Mouse (Mus musculus): ENCODE results near the gene Boc. TPM values are rescaled to one million over a fixed set of nuclear protein-coding genes. Genes with fewer than 3 reads are reported as not detected.

Gene Boc
- polyA plus RNA-seq, 1 experiment from 2014 or later: 20.6 TPM

GRCm38 (mm10) chr16:44551491-44551890 is 7.2 kb downstream of the Boc start:
- peaks cover 21% of the 10 kb centered on the region for H3K36me3 ChIP-seq (ENCODE audit: poor library complexity, severe bottlenecking)
- no peaks in the 10 kb centered on the region for H3K9me3 ChIP-seq (replicated peaks)
- H3K9ac ChIP-seq: peak overlapping the region; percentile 45; the same call in 1 of the 2 replicates
- no peak overlapping the region for H3K4me3 ChIP-seq
- H3K4me2 ChIP-seq: peak overlapping the region; percentile 53
- 22% methylated on average over 5 of the region's 5 CpGs for WGBS
- peak overlapping the region; percentile 83 for H3K27ac ChIP-seq
- peaks cover 87% of the 10 kb centered on the region for H3K4me1 ChIP-seq
- no peaks in the 10 kb centered on the region for H3K27me3 ChIP-seq
- peak; percentile 24; the same call in 1 of the 2 replicates for ATAC-seq

GRCm38 (mm10) chr16:44550843-44551242 is 7.9 kb downstream of the Boc start:
- 34% methylated on average over 5 of the region's 5 CpGs for WGBS
- H3K27ac ChIP-seq: peak overlapping the region; percentile 83
- peak overlapping the region; percentile 35 for H3K4me2 ChIP-seq
- H3K4me1 ChIP-seq: peaks cover 87% of the 10 kb centered on the region
- no peaks in the 10 kb centered on the region for H3K27me3 ChIP-seq
- H3K9me3 ChIP-seq (replicated peaks): no peaks in the 10 kb centered on the region
- peak; percentile 46; the same call in 1 of the 2 replicates for ATAC-seq
- peak overlapping the region; percentile 14; the same call in 1 of the 2 replicates for H3K9ac ChIP-seq
- H3K36me3 ChIP-seq (ENCODE audit: poor library complexity, severe bottlenecking): peaks cover 21% of the 10 kb centered on the region
- H3K4me3 ChIP-seq: no peak overlapping the region

- no peaks in the 10 kb centered on the region for H3K27me3 ChIP-seq
- no peak overlapping the region for H3K9ac ChIP-seq
- peaks cover 21% of the 10 kb centered on the region for H3K36me3 ChIP-seq (ENCODE audit: poor library complexity, severe bottlenecking)
- H3K4me1 ChIP-seq: peaks cover 89% of the 10 kb centered on the region
- H3K9me3 ChIP-seq (replicated peaks): no peaks in the 10 kb centered on the region
- no peak; the same call in 1 of the 2 replicates for ATAC-seq
- H3K27ac ChIP-seq: peak overlapping the region; percentile 83
- H3K4me3 ChIP-seq: no peak overlapping the region
- 58% methylated on average over 7 of the region's 7 CpGs for WGBS
- peak overlapping the region; percentile 35; the same call in 1 of the 2 replicates for H3K4me2 ChIP-seq
Measured at GRCm38 (mm10) chr16:44549867-44550679, 8.6 kb downstream of the Boc start.

- no peak overlapping the region for H3K4me2 ChIP-seq
- no peak overlapping the region for H3K9ac ChIP-seq
- 84% methylated on average over 6 of the region's 6 CpGs for whole genome bisulfite sequencing
- H3K27ac ChIP-seq: peak overlapping the region; percentile 83
- H3K27me3 ChIP-seq: no peaks in the 10 kb centered on the region
- H3K36me3 ChIP-seq (ENCODE audit: poor library complexity, severe bottlenecking): peaks cover 21% of the 10 kb centered on the region
- no peaks in the 10 kb centered on the region for H3K9me3 ChIP-seq (replicated peaks)
- no peak for ATAC-seq
- H3K4me1 ChIP-seq: peaks cover 90% of the 10 kb centered on the region
- no peak overlapping the region for H3K4me3 ChIP-seq
Measured at GRCm38 (mm10) chr16:44549381-44549780, 9.3 kb downstream of the Boc start.

GRCm38 (mm10) chr16:44547976-44548375 is 10.7 kb downstream of the Boc start:
- no peak for ATAC-seq
- H3K9ac ChIP-seq: no peak overlapping the region
- peaks cover 21% of the 10 kb centered on the region for H3K36me3 ChIP-seq (ENCODE audit: poor library complexity, severe bottlenecking)
- no peaks in the 10 kb centered on the region for H3K27me3 ChIP-seq
- H3K27ac ChIP-seq: no peak overlapping the region
- H3K4me1 ChIP-seq: peaks cover 90% of the 10 kb centered on the region
- 83% methylated on average over 1 of the region's 1 CpGs for WGBS
- H3K4me2 ChIP-seq: no peak overlapping the region
- no peaks in the 10 kb centered on the region for H3K9me3 ChIP-seq (replicated peaks)
- H3K4me3 ChIP-seq: no peak overlapping the region

GRCm38 (mm10) chr16:44546831-44547230 is 11.9 kb downstream of the Boc start:
- WGBS: 82% methylated on average over 8 of the region's 8 CpGs
- Histone ChIP-seq H3K27me3 (no peaks in the 10 kb centered on the region), H3K27ac (no peak overlapping the region), H3K9ac (no peak overlapping the region), H3K4me3 (no peak overlapping the region), H3K36me3 (ENCODE audit: poor library complexity, severe bottlenecking) (peaks cover 21% of the 10 kb centered on the region), H3K4me2 (no peak overlapping the region), H3K4me1 (peaks cover 90% of the 10 kb centered on the region), H3K9me3 (replicated peaks) (no peaks in the 10 kb centered on the region)
- no peak for ATAC-seq

GRCm38 (mm10) chr16:44545939-44546338 is 12.8 kb downstream of the Boc start:
- WGBS: 71% methylated on average over 2 of the region's 2 CpGs
- Histone ChIP-seq H3K9ac (no peak overlapping the region), H3K4me3 (no peak overlapping the region), H3K9me3 (replicated peaks) (no peaks in the 10 kb centered on the region), H3K4me2 (no peak overlapping the region), H3K27ac (no peak overlapping the region), H3K27me3 (no peaks in the 10 kb centered on the region), H3K36me3 (ENCODE audit: poor library complexity, severe bottlenecking) (peaks cover 21% of the 10 kb centered on the region), H3K4me1 (peaks cover 91% of the 10 kb centered on the region)
- ATAC-seq: no peak

DNA sequence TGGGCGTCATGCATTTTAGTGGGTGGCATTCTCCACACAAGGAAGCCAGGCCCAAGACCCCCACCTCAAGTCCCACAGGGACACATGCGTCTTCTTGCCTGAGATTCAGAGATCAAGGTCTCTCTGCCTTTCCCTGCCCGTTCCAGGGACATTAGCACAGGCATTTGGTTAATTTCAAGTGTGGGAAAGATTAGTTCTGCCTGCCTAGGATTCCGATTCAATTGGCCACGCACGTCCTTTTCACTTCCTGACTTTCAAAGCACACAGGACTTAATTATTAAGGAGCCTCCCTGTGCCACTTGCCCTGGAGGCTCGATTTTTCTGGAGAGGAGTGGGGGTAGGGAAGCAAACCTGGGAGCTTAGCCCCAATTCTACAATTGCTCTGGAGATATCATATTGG is 13.5 kb downstream of the Boc start:
- Histone ChIP-seq H3K4me2 (0 out of 2 replicates have a peak overlapping the region, but pooled peaks have one; percentile 6), H3K4me3 (no peak overlapping the region), H3K27ac (peak overlapping the region; percentile 53; the same call in 1 of the 2 replicates), H3K9ac (no peak overlapping the region), H3K36me3 (ENCODE audit: poor library complexity, severe bottlenecking) (peaks cover 21% of the 10 kb centered on the region), H3K9me3 (replicated peaks) (no peaks in the 10 kb centered on the region), H3K4me1 (peaks cover 91% of the 10 kb centered on the region), H3K27me3 (no peaks in the 10 kb centered on the region)
- WGBS: 28% methylated on average over 7 of the region's 7 CpGs
- ATAC-seq: no peak

- no peak for ATAC-seq
Measured at GRCm38 (mm10) chr16:44543098-44543497, 15.6 kb downstream of the Boc start.

DNA sequence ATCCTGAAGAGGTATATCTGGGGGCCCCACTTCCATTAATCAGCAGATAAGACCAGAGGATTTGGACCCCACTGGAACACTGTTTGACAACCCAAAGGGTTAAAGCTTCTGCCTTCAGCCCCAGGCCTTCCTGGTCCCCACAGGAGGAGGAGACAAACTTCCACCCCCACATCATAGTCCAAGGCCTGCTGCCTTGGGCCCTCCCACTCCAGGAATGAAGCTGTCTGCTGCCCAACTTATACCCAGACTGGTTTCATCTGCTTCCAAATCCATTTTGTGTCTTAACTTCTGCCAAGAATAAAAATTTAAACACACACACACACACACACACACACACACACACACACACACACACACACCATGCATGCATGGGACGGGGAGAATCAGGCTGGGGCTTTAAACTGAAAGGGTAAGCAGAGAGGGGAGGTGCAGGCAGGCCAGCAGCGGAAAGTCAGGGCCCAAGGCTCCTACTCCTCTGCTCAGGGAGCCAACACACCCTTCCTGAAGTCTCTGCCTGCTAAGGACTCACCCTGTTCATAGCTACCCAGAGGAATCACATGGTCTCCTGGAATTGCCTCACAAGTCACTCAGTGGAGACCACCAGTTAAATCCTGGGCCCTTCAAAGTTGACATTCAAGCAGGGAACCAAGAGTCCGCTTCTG is 16.5 kb downstream of the Boc start:
- Histone ChIP-seq H3K9me3 (replicated peaks) (no peaks in the 10 kb centered on the region), H3K27ac (peak overlapping the region; percentile 55; the same call in 1 of the 2 replicates), H3K4me1 (peaks cover 96% of the 10 kb centered on the region), H3K36me3 (ENCODE audit: poor library complexity, severe bottlenecking) (0 out of 2 replicates have a peak, but pooled peaks cover under 1% of the 10 kb centered on the region), H3K9ac (peak overlapping the region; percentile 21; the same call in 1 of the 2 replicates), H3K4me3 (no peak overlapping the region), H3K4me2 (peak overlapping the region; percentile 9), H3K27me3 (no peaks in the 10 kb centered on the region)
- ATAC-seq: no peak
- 50% methylated on average over 3 of the region's 3 CpGs for WGBS

More at GRCm38 (mm10) chr16:44543098-44543497, 15.6 kb downstream of the Boc start:
- Histone ChIP-seq H3K27me3 (no peaks in the 10 kb centered on the region), H3K4me3 (no peak overlapping the region), H3K4me1 (peaks cover 94% of the 10 kb centered on the region), H3K36me3 (ENCODE audit: poor library complexity, severe bottlenecking) (peaks cover 10% of the 10 kb centered on the region; the same call in 1 of the 2 replicates), H3K4me2 (peak overlapping the region; percentile 9; the same call in 1 of the 2 replicates), H3K9me3 (replicated peaks) (no peaks in the 10 kb centered on the region), H3K9ac (no peak overlapping the region), H3K27ac (0 out of 2 replicates have a peak overlapping the region, but pooled peaks have one; percentile 55)
- WGBS: 50% methylated on average over 3 of the region's 3 CpGs

GRCm38 (mm10) chr16:44539611-44540010 is 19.1 kb downstream of the Boc start:
- no peak overlapping the region for H3K4me2 ChIP-seq
- WGBS: 68% methylated on average over 8 of the region's 8 CpGs

More at GRCm38 (mm10) chr16:44539611-44540010, 19.1 kb downstream of the Boc start:
- no peaks in the 10 kb centered on the region for H3K27me3 ChIP-seq
- ATAC-seq: no peak
- H3K4me3 ChIP-seq: no peak overlapping the region
- H3K9me3 ChIP-seq (replicated peaks): no peaks in the 10 kb centered on the region
- no peaks in the 10 kb centered on the region for H3K36me3 ChIP-seq (ENCODE audit: poor library complexity, severe bottlenecking)
- H3K4me1 ChIP-seq: peaks cover 96% of the 10 kb centered on the region
- no peak overlapping the region for H3K9ac ChIP-seq
- peak overlapping the region; percentile 35; the same call in 1 of the 2 replicates for H3K27ac ChIP-seq

All from forebrain, embryonic 13.5 days (tissue).